Mouse (Mus musculus) B cell, adult 2 months (primary cell): ENCODE measurements around the gene Pigh.
A peak's percentile ranks its signal among the peaks of the same experiment; 100 is the strongest.

Source experiments
- DNase-seq, 2 experiments: peaks; one replicate each; pipeline ENCODE4 v3.0.0; 2022

Gene Pigh

DNA sequence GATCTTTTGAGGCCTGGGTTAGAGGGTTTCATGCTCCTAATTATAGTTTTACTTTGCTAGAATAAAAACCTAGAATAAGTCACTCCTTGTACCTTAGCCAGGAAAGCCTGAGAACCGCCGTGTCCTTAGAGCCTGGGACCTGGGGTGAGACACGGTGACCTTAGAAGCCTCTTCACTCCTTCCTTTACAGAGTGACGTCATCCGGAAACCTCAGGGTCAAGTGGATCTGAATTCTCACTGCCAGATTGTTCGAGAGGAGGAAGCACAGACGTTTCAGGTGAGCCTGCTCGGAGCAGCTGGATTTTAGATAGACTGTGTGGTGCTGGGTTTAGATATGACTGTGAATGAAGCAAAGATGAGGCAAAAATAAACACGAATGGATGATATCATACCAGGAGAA, 23.0 kb downstream of the Pigh start:
- no peak for DNase-seq

- no peak for DNase-seq
Observed at GRCm38 (mm10) chr12:79064451-79064850, 25.0 kb downstream of the Pigh start.

DNA sequence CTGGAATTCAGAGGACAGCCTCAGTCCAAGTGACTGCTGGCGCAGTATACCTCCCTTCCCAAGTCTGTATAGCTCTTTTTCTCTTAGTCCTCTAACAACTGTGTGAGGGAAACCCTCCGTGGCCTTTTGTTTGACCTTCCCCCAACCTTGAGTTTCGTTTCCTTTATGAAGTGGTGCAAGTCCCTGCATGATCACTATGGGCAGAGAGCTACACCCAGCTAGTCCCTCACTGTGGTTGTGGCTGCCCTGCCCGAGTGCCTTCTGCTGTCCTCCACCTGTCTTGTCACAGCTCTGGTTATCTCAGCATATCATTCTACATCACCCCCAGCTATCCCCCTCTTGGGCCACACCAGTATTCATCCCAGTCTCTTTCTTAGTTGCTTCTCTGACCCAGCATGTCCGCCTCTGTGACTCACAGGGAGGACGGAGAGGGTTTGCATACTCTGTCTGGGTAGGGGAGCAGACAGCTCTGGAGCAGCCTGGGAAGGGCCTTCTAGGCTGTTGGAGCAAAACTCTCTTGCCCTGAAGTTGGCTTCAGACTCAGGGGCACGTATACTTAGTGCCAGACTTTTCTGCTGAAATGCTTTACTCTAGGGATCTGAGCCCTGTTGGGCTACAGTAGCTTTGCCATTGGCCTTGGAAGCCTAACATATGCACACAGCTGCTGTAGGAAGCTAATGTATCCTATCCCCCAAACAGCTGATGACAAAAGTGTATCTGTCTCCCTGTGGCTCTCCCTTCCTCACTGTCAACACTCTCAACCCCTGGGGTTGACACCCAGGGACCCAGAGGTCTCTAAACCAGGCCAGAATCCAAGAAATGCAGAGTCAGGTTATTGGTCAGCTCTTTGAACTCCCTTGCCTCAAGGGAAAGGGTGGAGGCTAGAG, 28.4 kb downstream of the Pigh start:
- DNase-seq: peak; percentile 20 to 33

DNA sequence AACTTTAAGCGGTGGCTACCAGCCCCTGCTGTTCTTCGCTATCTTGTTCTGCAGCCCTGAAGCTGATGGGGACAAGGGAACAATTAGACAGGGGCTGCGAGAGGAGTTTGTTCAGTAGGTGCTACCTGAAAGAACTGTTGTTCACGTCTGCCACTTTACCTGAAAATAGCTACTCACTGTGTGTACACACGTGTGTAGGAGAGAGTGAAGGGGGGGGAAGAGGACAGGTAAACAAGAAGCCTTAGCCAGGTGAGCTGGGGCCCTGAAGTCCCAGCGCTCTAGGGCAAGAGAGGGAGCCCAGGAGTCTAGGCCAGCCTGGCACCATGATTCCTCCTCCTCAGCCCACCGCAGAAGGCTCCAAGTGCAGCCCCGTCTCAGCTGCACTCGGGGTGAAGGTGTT, 29.3 kb downstream of the Pigh start:
- no peak for DNase-seq

GRCm38 (mm10) chr12:79059573-79059972, 29.9 kb downstream of the Pigh start:
- DNase-seq: no peak

- DNase-seq: no peak
Observed at GRCm38 (mm10) chr12:79055276-79055675, 34.2 kb downstream of the Pigh start.

DNA sequence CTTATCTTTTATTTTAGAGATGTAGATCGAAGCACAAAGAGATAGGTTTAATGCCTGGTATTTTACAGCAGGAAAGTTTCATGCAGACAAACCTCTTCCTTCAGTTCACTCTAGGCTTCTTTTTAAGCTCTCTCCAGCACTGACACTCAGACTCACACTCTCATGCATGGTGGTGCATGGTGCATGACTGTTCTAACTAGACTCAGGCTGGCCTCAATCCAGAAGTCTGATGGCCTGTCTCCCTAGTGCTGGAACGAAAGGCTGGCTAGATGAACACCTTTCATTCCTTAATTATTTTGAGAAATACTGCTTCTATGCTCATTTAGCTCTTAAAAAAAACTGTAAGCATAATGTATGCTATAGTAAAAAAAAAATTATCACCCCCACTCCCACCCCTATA, 37.4 kb downstream of the Pigh start:
- no peak for DNase-seq

DNA sequence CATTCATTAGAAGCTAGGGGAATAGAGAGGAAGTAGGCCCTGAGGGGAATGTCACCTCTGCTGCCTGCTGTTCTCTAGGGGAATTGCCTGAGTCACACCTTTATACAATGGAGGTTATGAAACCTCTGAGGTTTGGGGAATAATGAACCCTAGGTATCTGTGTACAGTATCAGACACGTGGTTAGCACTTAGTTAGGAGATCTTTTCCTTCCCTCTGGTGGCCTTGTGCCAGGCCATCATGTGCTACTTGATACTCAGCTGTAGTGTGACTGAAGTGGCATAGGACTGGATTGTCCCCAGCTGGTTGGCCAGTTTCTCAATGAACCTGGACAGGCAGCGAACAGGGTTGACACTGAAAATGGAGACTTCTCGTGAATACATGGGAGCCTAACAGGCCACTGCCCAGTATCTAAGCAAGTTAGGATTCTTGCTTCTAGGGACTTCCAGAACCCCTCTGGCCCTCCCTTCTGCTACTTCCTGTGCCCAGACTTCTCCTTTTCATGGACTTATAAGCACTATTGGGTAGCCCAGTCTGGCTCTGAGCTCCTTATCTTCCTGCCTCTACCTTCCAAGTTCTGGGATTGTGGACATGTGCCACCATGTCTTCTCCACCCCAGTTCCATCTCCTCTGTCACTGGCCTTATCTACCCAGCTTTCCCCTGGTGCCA, 38.8 kb downstream of the Pigh start:
- no peak for DNase-seq

DNA sequence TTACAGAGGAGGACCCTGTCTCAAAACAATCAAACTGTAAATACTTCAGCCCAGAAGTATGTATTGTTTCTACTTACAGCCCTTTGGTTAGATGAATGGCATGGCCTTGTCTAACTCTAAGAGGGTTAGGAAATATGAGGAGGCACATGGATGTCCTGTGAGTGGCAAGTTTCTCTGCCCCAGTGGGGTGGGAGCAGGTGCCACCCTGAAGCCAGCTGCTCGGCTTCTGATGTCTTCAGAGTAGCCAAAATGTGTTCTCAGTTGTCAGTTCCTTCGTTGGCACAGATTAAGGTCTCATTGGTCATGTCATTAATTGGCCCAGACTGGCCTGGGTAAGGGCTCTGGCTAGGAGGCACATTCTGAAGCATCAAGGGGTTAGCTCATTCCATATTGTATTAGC, 39.6 kb downstream of the Pigh start:
- no peak for DNase-seq

DNA sequence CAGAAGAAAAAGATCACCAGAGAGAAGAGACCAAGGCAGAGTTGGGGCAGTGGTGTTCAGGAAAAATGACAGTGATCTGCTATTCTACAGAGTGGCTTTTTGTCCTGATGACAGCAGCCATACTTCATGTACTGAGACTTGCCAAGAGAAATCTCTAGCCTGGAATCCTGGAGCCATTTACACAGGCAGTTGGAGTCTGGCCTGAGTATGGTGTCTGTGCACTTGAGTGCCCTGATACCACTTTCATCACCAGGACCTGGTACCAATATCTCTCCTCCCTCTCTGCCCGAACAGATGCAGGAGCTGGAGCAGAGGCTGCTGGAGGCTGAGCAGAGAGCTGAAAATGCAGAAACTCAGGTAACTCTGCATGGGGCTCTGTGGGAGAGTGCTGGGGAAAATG, 40.6 kb downstream of the Pigh start:
- no peak for DNase-seq

DNA sequence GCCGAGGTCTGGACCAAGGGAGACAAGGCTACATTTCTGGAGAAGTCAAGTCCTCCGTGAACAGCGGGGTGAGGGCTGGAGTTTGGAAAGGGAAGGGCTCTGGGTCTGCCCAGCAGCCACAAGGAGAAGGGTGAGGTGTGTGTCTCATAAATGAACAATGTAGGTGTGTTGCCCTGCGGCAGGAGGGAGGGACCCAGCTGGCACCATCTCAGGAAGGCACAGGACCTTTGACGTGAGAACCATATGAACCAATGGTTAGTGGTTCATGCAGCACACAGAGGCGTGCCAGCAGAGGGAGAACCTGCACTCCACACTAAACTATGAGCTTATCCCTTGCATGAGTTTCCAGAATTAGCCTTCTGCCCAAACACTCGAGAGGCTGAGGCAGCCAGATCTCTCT, 42.2 kb downstream of the Pigh start:
- DNase-seq: no peak

DNA sequence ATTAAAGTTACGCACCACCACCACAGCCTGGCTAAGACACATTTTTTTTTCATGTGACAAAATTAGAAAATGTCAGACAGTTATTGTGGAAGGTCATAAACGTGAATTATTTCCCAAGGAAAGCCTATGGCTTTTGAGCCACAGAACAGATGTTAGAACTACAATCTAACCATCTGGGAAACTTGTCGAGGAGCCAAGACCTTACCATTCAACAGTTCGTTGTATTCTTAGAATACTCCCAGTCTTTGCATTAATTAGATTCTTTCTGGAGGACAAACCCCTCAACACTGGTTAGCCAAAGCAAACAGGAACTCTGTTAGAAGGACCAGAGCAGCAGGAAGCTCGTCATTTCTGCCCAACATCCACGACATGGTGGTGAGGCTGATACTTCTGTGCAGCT, 43.3 kb downstream of the Pigh start:
- no peak for DNase-seq

DNA sequence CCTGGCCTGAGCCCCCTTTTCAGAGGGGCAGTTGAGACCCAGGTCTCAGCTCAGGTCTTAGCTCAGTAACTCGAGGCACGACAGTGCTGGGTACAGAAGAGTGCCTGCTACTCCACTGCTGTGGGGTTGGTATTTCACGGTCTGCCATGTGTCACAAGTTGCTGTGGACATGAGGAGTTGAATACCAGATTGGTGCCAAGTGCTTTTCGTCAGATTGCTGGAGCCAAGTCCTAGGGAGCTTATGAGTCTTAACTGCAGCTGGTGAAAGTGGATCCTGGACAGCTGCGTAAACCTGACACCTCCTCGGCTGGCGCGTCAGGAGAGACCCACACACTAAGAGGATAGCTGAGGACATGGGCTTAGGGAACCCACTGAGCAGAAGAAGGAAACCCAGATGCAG, 44.8 kb downstream of the Pigh start:
- no peak for DNase-seq

GRCm38 (mm10) chr12:79041436-79041835, 48.0 kb downstream of the Pigh start:
- no peak for DNase-seq

- no peak for DNase-seq
Observed at GRCm38 (mm10) chr12:79040201-79040827, 49.1 kb downstream of the Pigh start.

- DNase-seq: no peak
Observed at GRCm38 (mm10) chr12:79039708-79040107, 49.7 kb downstream of the Pigh start.

DNA sequence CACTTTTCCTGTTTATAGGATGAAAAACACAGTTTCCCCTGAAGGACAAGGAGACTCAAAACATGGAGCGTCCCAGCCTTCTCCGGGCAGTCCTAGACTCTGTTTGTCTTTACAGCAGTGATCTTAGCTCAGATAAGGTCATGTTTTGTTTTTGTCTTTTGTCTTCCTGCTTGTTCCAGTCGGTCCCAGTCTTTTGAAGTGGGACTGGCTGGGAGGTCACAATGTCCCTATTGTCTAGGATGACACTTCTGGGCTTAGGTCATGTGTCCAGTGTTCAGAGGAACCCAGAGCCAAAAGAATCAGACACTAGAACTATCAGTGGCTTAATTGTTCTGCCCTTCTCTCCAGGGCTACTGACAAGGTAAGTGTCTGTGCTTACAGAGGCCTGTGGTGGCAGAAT, 54.1 kb downstream of the Pigh start:
- DNase-seq: no peak

DNA sequence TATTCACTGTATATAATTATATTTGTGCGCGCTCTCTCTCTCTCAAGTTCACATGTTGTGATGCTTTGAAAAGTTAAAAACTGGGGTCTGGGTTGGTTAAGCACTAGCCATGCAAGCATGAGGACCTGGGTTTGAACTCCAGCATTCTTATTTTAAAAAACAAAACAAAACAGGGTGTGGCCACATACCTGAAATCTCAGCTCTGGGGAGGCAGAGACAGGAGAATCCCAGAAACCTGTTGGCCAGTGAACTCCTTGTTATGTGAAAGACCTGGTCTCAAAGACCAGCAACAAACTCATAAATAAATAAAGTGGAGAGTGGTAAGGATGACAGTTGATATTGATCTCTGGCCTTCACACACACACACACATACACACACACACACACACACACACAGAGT, 55.1 kb downstream of the Pigh start:
- no peak for DNase-seq
